Mouse (Mus musculus): Measurements from ENCODE around the gene Rassf2.
A peak's percentile ranks its signal among the peaks of the same experiment; 100 is the strongest.

GRCm38 (mm10) chr2:132030418-132031363, 633 bp upstream of the Rassf2 start:
- TF ChIP-seq CTCF (IDR thresholded peaks at IDR 0.05; ENCODE audit: borderline replicate concordance, insufficient read depth, low read length): no peak
- 0 out of 2 replicates have a peak, but pooled peaks have one; percentile 3 for TF ChIP-seq POLR2A (IDR thresholded peaks at IDR 0.05; ENCODE audit: low read depth, low read length)

All from embryonic fibroblast, embryonic 13.5 days (primary cell).